Mouse (Mus musculus) CH12F3 (cell line): Measurements from ENCODE around the gene Pcx.

Experiments
- in situ Hi-C: fragments of 300-500 bp; cut with MboI; formaldehyde crosslinking; loops from 2 replicates; pipeline ENCODE4 v1.14.3; 2020; ENCODE audit warnings: low sequenced_read_pairs

Gene Pcx

GRCm38 (mm10) chr19:4547801-4548200 lies 37.5 kb downstream of the Pcx start:
- in situ Hi-C loops, result no loop called here

DNA sequence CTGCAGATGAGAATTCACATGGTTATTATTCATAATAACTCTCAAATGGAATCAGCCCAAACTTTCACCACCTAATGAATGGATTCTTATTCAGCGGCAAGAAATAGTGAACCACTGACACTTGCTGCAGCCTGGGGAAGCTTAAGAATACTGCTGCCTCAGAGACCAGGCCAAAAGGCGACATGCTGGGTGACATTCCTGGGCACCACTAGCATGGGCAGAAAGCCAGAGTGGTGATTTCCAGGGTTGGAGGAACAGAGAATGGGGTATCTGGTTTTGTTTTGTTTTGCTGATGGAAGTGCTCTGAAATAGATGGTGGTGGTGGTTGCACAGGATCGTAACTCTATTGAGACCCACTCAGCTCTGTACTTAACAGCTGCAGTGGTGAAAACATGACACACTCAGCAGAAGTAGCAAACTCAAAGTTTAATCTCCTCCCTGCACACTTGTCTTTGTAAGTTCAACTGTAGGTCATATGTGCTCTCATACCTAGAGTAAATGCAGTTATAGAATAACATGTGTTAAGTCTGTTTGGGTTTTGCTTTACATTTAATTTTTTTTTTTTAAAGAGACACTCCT lies 38.1 kb downstream of the Pcx start:
- in situ Hi-C loops, result no loop called here

DNA sequence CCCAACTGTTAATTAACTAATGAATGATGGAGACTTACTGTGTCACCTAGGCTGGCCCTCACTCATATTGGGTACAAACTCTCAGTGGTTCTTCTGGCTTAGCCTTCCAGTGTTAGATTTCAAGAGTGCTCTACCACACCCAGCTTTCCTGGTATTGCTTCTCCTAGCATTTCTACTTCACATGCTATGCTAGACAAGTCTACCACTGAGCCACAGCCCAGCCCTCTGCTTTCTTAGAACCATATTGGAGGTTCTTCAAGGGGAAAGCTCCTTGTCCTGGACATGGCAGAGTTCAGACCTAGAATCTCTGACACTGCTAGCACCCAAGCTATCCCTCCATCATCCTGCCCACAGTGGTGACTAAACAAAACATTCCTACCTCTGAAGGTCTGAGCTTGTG lies 44.0 kb downstream of the Pcx start:
- in situ Hi-C loops, result no loop called here

DNA sequence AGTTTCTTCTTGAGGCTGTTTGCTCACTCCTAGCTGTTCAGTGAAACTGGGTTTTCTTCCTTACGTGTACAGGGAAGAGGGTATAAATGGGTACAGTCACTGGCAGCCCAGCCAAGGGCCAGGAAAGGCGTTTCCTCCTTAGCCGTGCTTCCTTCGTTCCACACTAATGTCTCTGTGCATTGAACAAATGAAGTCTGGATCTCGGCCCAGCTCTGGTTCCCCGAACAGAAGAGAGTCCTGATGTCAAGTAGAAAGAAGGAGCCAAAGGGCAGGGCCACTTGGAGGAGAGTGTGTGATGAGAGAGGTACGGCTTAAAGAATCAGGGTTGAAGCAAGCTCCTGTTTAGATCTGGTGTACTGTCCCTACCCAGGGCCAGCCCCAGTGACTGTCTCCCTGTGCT lies 44.8 kb downstream of the Pcx start:
- in situ Hi-C loops, result no loop called here

GRCm38 (mm10) chr19:4556787-4557186 lies 46.5 kb downstream of the Pcx start:
- in situ Hi-C loops, result no loop called here

GRCm38 (mm10) chr19:4557796-4558569 lies 47.7 kb downstream of the Pcx start:
- in situ Hi-C loops, result no loop called here

GRCm38 (mm10) chr19:4558570-4558955 lies 48.3 kb downstream of the Pcx start:
- in situ Hi-C loops, result no loop called here

- in situ Hi-C loops, result no loop called here
These were observed 48.7 kb downstream of the Pcx start for GRCm38 (mm10) chr19:4559011-4559410.

DNA sequence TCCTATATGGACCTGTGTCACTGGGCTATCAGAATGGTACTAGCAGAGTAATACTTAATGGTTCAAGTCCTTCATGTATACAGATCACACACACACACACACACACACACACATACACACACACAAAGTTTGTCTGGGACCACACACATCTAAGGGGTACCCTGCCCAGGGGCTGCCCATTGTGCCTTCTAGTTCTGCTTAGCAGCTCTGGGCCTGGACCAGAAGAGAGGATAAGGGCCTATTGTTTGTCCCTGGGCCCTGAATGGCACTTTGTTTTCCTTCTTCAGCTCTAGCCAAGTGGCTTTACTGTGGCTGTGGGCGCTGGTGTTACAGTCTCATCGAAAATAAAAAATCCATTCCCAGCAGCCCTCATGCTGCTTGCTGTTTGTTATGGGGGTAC lies 49.3 kb downstream of the Pcx start:
- in situ Hi-C loops, result no loop called here

- in situ Hi-C loops, result no loop called here
These were observed 49.9 kb downstream of the Pcx start for GRCm38 (mm10) chr19:4560205-4560604.

DNA sequence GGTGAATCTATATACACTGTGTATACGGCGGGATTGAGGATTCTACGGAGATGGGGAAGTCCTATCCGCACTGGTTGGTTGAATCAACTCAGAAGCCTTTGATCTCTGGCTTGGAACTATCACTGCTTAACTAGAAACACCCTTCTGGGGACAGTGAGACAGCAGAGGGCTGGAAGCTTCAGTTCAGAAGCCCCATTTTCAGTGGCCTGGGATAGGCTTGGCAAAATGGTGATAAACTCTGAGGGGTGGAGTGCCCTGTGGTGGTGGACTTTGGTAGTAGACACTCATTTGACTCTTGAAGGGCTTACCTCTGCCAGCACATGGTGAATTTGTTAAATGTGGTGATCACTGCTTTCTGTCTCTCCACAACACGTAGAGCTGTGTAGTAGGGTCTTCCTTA lies 55.4 kb downstream of the Pcx start:
- in situ Hi-C loops, result no loop called here

- in situ Hi-C loops, result no loop called here
These were observed 56.6 kb downstream of the Pcx start for GRCm38 (mm10) chr19:4566880-4567279.

DNA sequence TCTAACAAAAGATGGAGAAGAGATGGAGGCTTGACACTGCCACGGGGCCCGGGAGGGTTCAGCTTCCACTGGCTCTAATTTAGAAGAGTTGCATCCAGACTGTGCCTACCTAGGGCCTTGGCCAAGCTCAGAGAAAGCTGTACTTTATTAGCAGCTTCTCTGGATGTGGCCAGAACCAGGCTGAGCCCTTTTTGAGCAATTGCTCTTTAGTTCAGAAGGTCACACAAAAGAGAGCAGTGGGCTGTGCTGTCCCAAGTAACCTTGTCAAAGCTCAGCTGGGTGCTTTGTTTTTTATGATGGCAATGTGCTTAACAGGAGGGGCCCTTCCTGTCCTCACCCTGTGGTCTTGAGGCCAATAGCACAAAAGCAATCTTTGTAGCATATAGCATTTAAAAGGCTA lies 57.4 kb downstream of the Pcx start:
- in situ Hi-C loops, result no loop called here

GRCm38 (mm10) chr19:4568832-4569231 lies 58.6 kb downstream of the Pcx start:
- in situ Hi-C loops, result no loop called here

- in situ Hi-C loops, result no loop called here
These were observed 59.3 kb downstream of the Pcx start for GRCm38 (mm10) chr19:4569356-4570236.

DNA sequence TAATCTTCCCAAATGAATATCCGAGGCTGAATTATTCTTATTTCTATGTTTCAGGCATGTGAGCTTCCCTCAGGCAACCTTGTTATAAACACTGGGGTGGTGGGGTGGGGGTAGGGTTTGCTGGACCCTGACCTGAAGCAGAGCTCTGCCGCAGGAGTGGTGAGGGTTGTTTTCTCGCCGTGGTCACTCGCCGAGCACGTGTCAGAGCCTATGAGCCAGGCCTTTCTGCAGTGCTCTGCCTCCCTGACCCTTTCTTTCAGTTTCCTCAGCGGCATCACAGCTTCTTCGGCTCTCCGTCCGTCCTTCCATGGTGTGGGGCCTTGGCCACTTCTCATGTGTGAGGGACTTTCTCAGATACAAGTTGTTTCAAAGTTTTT lies 60.0 kb downstream of the Pcx start:
- in situ Hi-C loops, result no loop called here

GRCm38 (mm10) chr19:4570815-4571214 lies 60.5 kb downstream of the Pcx start:
- in situ Hi-C loops, result no loop called here

DNA sequence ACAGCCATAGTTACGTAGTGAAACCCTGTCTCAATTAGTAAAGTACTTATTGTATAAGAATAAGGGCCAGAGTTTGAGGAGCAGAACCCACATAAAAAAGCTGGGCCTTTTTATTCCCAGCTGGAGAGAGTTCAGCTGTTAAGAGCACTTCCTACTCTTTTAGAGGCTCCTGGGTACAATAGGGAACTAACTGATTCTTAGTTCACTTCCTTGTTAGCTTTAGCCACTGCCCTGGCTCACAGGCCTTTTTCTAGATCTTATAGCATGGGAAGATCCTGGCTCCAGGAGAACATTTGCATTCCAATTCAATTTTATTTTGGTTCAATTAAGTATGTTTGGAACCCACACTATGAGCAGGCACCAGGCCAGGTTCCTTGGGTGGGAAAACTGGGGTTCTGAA lies 61.4 kb downstream of the Pcx start:
- in situ Hi-C loops, result no loop called here

DNA sequence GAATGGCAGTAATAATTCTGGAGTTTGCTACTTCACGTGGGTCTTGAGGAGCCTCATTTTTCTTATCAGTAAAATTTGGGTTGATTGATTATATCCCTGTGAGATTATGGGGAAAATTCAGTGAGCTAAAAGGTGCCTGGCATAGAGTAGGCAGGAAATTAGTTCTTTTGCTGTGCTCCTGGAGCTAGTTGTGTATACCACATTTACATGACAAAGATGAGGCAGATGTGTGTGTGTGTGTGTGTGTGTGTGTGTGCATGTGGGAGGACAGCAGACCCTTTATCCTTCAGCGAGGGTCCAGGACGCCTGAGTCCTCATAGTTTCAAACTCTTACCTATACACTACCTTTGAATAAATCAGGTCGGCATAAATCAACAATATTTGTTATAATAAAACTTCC lies 61.8 kb downstream of the Pcx start:
- in situ Hi-C loops, result no loop called here

- in situ Hi-C loops, result no loop called here
These were observed 62.2 kb downstream of the Pcx start for GRCm38 (mm10) chr19:4572467-4572866.

DNA sequence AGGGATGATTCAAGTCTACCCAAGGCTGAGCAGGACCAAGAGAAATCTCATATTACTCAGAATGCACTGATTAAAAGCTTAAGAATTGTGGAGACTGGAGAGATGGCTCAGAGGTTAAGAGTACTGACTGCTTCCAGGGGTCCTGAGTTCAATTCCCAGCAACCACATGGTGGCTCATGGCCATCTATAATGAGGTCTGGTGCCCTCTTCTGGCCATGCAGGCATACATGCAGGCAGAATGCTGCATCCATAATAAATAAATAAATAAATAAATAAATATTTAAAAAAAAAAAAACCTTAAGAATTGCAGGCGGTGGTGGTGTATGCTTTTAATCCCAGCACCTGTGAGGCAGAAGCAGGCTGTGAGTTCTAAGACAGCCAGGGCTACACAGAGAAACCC lies 63.0 kb downstream of the Pcx start:
- in situ Hi-C loops, result no loop called here

DNA sequence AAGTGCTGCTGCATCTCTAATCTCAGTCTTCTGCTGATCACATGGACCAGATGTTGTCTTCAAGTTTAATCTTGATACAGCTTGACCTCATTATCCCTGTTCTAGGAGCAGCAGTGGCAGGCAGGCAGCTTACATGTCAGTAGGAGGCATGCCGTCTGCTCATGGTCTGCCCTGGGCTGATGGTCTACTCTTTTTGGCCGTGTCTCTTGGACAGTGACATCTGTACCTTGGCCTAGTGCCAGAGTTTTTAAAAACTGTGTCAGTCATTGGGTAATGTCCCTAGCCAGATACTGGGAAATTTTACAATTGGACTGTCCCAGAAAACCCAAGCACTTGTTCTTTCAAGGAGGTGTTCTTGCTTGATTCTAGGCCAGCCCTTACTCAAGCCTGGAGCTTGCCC lies 68.5 kb downstream of the Pcx start:
- in situ Hi-C loops, result no loop called here
